Mouse (Mus musculus): Measurements from ENCODE around the gene Krtap21-1. TPM values are rescaled to one million over a fixed set of nuclear protein-coding genes. Genes with fewer than 3 reads are reported as not detected.

Krtap21-1 gene
- not detected for total RNA-seq (2021)

- intact Hi-C loops (cut with DNase I): no loop called here
- DNase-seq (ENCODE audit: low spot score in 2 of 2): no peak
Measured at GRCm38 (mm10) chr16:89403768-89404167, at the start of gene Krtap21-1. Gene Krtap21-1 (minus strand): TSS chr16:89403868.

- intact Hi-C loops (cut with DNase I): no loop called here
- no peak for DNase-seq (ENCODE audit: low spot score in 2 of 2)
Measured at GRCm38 (mm10) chr16:89429586-89429985, 25.9 kb upstream of the Krtap21-1 start.

- no peak for DNase-seq (ENCODE audit: low spot score in 2 of 2)
- intact Hi-C loops (cut with DNase I): no loop called here
Measured at GRCm38 (mm10) chr16:89425310-89425709, 21.6 kb upstream of the Krtap21-1 start.

GRCm38 (mm10) chr16:89420011-89420410 is 16.3 kb upstream of the Krtap21-1 start, which contains the start of gene Krtap6-2:
Gene Krtap6-2 (minus strand): TSS chr16:89420111.
- intact Hi-C loops (cut with DNase I): no loop called here
- DNase-seq (ENCODE audit: low spot score in 2 of 2): no peak

GRCm38 (mm10) chr16:89416311-89416710 is 12.6 kb upstream of the Krtap21-1 start:
- no peak for DNase-seq (ENCODE audit: low spot score in 2 of 2)
- intact Hi-C loops (cut with DNase I): no loop called here

GRCm38 (mm10) chr16:89410345-89411068 is 6.8 kb upstream of the Krtap21-1 start:
- intact Hi-C loops (cut with DNase I): no loop called here
- DNase-seq (ENCODE audit: low spot score in 2 of 2): no peak

- DNase-seq (ENCODE audit: low spot score in 2 of 2): no peak
- intact Hi-C loops (cut with DNase I): no loop called here
Measured at GRCm38 (mm10) chr16:89372734-89373461, 30.8 kb downstream of the Krtap21-1 start.

Other genes starting within 250 kb of the Krtap21-1 start
- not detected for gene Gm9789, start 245.9 kb downstream of the Krtap21-1 start, total RNA-seq (2021)
- gene Gm7735, start 234.4 kb downstream of the Krtap21-1 start, total RNA-seq (2021): not detected
- not detected for gene 1110057P08Rik, start 229.1 kb downstream of the Krtap21-1 start, total RNA-seq (2021)
- gene Krtap20-2, start 198.0 kb downstream of the Krtap21-1 start, total RNA-seq (2021): not detected
- gene Krtap6-2, start 16.2 kb upstream of the Krtap21-1 start, total RNA-seq (2021): not detected
- gene Krtap8-1, start 84.1 kb upstream of the Krtap21-1 start, total RNA-seq (2021): not detected
- not detected for gene Krtap7-1, start 104.5 kb upstream of the Krtap21-1 start, total RNA-seq (2021)
- not detected for gene Krtap11-1, start 167.3 kb upstream of the Krtap21-1 start, total RNA-seq (2021)

Data from left cerebral cortex, postnatal 25 days (tissue).